Mouse (Mus musculus) forebrain, embryonic 16.5 days (tissue): ENCODE data around the gene Flad1. TPM values are rescaled to one million over a fixed set of nuclear protein-coding genes. Genes with fewer than 3 reads are reported as not detected.

Experiments used
- ATAC-seq: fragments of 200-750 bp; cut with Nextera tagmentation; 2 replicates; pipeline ENCODE4 v1.8.0; 2017; ENCODE audit warnings: mild to moderate bottlenecking, moderate library complexity
- H3K27ac ChIP-seq: fragments of 300-500 bp; sonication (generic); 2 replicates; pipeline ENCODE4 v1.5.1; 2014; ENCODE audit warnings: low read length, control low read depth
- H3K27me3 ChIP-seq: fragments of 300-500 bp; sonication (generic); replicated peaks from 2 replicates; pipeline ENCODE4 v1.6.1; 2014; ENCODE audit warnings: low read length; ENCODE audit not compliant: control insufficient read depth, insufficient read depth
- H3K36me3 ChIP-seq: fragments of 300-500 bp; sonication (generic); 2 replicates; pipeline ENCODE4 v1.6.1; 2014; ENCODE audit not compliant: control insufficient read depth, insufficient read depth
- H3K4me1 ChIP-seq: fragments of 300-500 bp; sonication (generic); replicated peaks from 2 replicates; pipeline ENCODE4 v1.6.1; 2014; ENCODE audit warnings: low read length; ENCODE audit not compliant: control insufficient read depth, insufficient read depth
- H3K4me2 ChIP-seq: fragments of 300-500 bp; sonication (generic); 2 replicates; pipeline ENCODE4 v1.6.1; 2014; ENCODE audit warnings: mild to moderate bottlenecking, low read length, control low read depth
- H3K4me3 ChIP-seq: fragments of 300-500 bp; sonication (generic); replicated peaks from 2 replicates; pipeline ENCODE4 v1.5.1; 2014; ENCODE audit warnings: mild to moderate bottlenecking, low read length, control low read depth
- H3K9ac ChIP-seq: fragments of 300-500 bp; sonication (generic); replicated peaks from 2 replicates; pipeline ENCODE4 v1.6.1; 2014; ENCODE audit warnings: low read depth, low read length, control low read depth
- H3K9me3 ChIP-seq: fragments of 300-500 bp; sonication (generic); 2 replicates; pipeline ENCODE4 v1.6.1; 2016; ENCODE audit warnings: low read length; ENCODE audit not compliant: control insufficient read depth
- WGBS: fragments of 180-500 bp; shearing (Covaris S2); extraction: QIAGEN DNeasy Blood & Tissue Kit; methylation state at CpG from one replicate; pipeline ENCODE4 v1.1.7; 2014; 5-methylcytosine and 5-hydroxymethylcytosine counted together
- polyA plus RNA-seq: library from polyadenylated mRNA; unstranded; fragments of >200 nt; fragmentation: Nextera tagmentation; extraction: Ambion mirVana; gene quantifications from 2 replicates; pipeline ENCODE4 v1.2.1, GENCODE M21; 2015

Gene Flad1
- polyA plus RNA-seq, 1 experiment from 2014 or later: 43.6 TPM

GRCm38 (mm10) chr3:89420421-89420820 lies 8.8 kb upstream of the Flad1 start:
- H3K9me3 ChIP-seq: no peaks in the 10 kb centered on the region
- H3K4me1 ChIP-seq: peaks cover 34% of the 10 kb centered on the region
- ATAC-seq: no peak
- no peak overlapping the region for H3K4me2 ChIP-seq
- H3K9ac ChIP-seq: no peak overlapping the region
- no peaks in the 10 kb centered on the region for H3K27me3 ChIP-seq
- no peak overlapping the region for H3K27ac ChIP-seq
- WGBS: 67% methylated on average over 2 of the region's 2 CpGs
- H3K4me3 ChIP-seq: no peak overlapping the region
- 0 out of 2 replicates have a peak, but pooled peaks cover 2% of the 10 kb centered on the region for H3K36me3 ChIP-seq

- Histone ChIP-seq H3K27ac (no peak overlapping the region), H3K36me3 (peaks cover 5% of the 10 kb centered on the region; the same call in 1 of the 2 replicates), H3K9ac (0 out of 2 replicates have a peak overlapping the region, but pooled peaks have one; percentile 57), H3K4me2 (peak overlapping the region; percentile 91), H3K27me3 (no peaks in the 10 kb centered on the region), H3K4me1 (peaks cover 34% of the 10 kb centered on the region), H3K4me3 (no peak overlapping the region; the same call in 1 of the 2 replicates), H3K9me3 (no peaks in the 10 kb centered on the region)
- ATAC-seq: no peak
- WGBS: 38% methylated on average over 3 of the region's 3 CpGs
These were observed 8.3 kb upstream of the Flad1 start for GRCm38 (mm10) chr3:89419981-89420380.

GRCm38 (mm10) chr3:89419571-89419970 lies 7.9 kb upstream of the Flad1 start:
- H3K27me3 ChIP-seq: no peaks in the 10 kb centered on the region
- H3K9ac ChIP-seq: peak overlapping the region; percentile 57
- WGBS: 2% methylated on average over 9 of the region's 9 CpGs
- peak overlapping the region; percentile 91 for H3K4me2 ChIP-seq
- no peaks in the 10 kb centered on the region for H3K9me3 ChIP-seq
- no peak for ATAC-seq
- H3K4me1 ChIP-seq: peaks cover 34% of the 10 kb centered on the region
- H3K4me3 ChIP-seq: peak overlapping the region; percentile 75
- H3K36me3 ChIP-seq: peaks cover 9% of the 10 kb centered on the region; the same call in 1 of the 2 replicates
- peak overlapping the region; percentile 74 for H3K27ac ChIP-seq

GRCm38 (mm10) chr3:89418861-89419250 lies 7.2 kb upstream of the Flad1 start:
- peaks cover 9% of the 10 kb centered on the region; the same call in 1 of the 2 replicates for H3K36me3 ChIP-seq
- no peaks in the 10 kb centered on the region for H3K27me3 ChIP-seq
- 0% methylated on average over 16 of the region's 16 CpGs for WGBS
- no peaks in the 10 kb centered on the region for H3K9me3 ChIP-seq
- peak overlapping the region; percentile 91 for H3K4me2 ChIP-seq
- peak overlapping the region; percentile 57 for H3K9ac ChIP-seq
- ATAC-seq: peak; percentile 2
- H3K4me1 ChIP-seq: peaks cover 34% of the 10 kb centered on the region
- peak overlapping the region; percentile 75 for H3K4me3 ChIP-seq
- H3K27ac ChIP-seq: peak overlapping the region; percentile 74

GRCm38 (mm10) chr3:89418170-89418860 lies 6.6 kb upstream of the Flad1 start, which contains the start of the genes Cks1b and Shc1:
Gene Cks1b (minus strand): TSS chr3:89418383.
Gene Shc1 (plus strand): TSS chr3:89418443.
- H3K27me3 ChIP-seq: no peaks in the 10 kb centered on the region
- H3K36me3 ChIP-seq: peaks cover 9% of the 10 kb centered on the region; the same call in 1 of the 2 replicates
- peak within 1 kb of the TSS; percentile 75 for H3K4me3 ChIP-seq
- H3K9me3 ChIP-seq: no peaks in the 10 kb centered on the region
- peak within 1 kb of the TSS; percentile 74 for H3K27ac ChIP-seq
- H3K4me1 ChIP-seq: peaks cover 34% of the 10 kb centered on the region
- peak within 1 kb of the TSS; percentile 57 for H3K9ac ChIP-seq
- ATAC-seq: peak; percentile 94
- under 1% methylated on average over 30 of the region's 39 CpGs for WGBS
- peak within 1 kb of the TSS; percentile 91 for H3K4me2 ChIP-seq

- Histone ChIP-seq H3K27ac (peak overlapping the region; percentile 56), H3K4me2 (peak overlapping the region; percentile 91), H3K9ac (peak overlapping the region; percentile 33), H3K9me3 (no peaks in the 10 kb centered on the region), H3K36me3 (peaks cover 9% of the 10 kb centered on the region; the same call in 1 of the 2 replicates), H3K27me3 (no peaks in the 10 kb centered on the region), H3K4me3 (peak overlapping the region; percentile 75), H3K4me1 (peaks cover 34% of the 10 kb centered on the region)
- under 1% methylated on average over 20 of the region's 20 CpGs for WGBS
- peak; percentile 62 for ATAC-seq
These were observed 6.1 kb upstream of the Flad1 start for GRCm38 (mm10) chr3:89417840-89418169.

- Histone ChIP-seq H3K9ac (peak overlapping the region; percentile 33), H3K36me3 (peaks cover 9% of the 10 kb centered on the region; the same call in 1 of the 2 replicates), H3K27ac (peak overlapping the region; percentile 54; the same call in 1 of the 2 replicates), H3K27me3 (no peaks in the 10 kb centered on the region), H3K4me1 (peaks cover 32% of the 10 kb centered on the region), H3K4me3 (peak overlapping the region; percentile 75), H3K4me2 (peak overlapping the region; percentile 91), H3K9me3 (no peaks in the 10 kb centered on the region)
- no peak for ATAC-seq
- 15% methylated on average over 2 of the region's 2 CpGs for WGBS
These were observed 5.5 kb upstream of the Flad1 start for GRCm38 (mm10) chr3:89417131-89417530.

GRCm38 (mm10) chr3:89416158-89416557 lies 4.5 kb upstream of the Flad1 start:
- H3K4me1 ChIP-seq: peaks cover 27% of the 10 kb centered on the region
- H3K9ac ChIP-seq: no peak overlapping the region
- no peak overlapping the region for H3K4me2 ChIP-seq
- H3K4me3 ChIP-seq: no peak overlapping the region
- H3K9me3 ChIP-seq: no peaks in the 10 kb centered on the region
- no peaks in the 10 kb centered on the region for H3K27me3 ChIP-seq
- peaks cover 9% of the 10 kb centered on the region; the same call in 1 of the 2 replicates for H3K36me3 ChIP-seq
- ATAC-seq: no peak
- 97% methylated on average over 8 of the region's 8 CpGs for WGBS
- H3K27ac ChIP-seq: no peak overlapping the region

- Histone ChIP-seq H3K27ac (no peak overlapping the region), H3K27me3 (no peaks in the 10 kb centered on the region), H3K4me2 (peak overlapping the region; percentile 53), H3K4me3 (peak overlapping the region; percentile 59), H3K9ac (peak overlapping the region; percentile 62), H3K4me1 (peaks cover 10% of the 10 kb centered on the region), H3K9me3 (no peaks in the 10 kb centered on the region), H3K36me3 (peaks cover 11% of the 10 kb centered on the region; the same call in 1 of the 2 replicates)
- WGBS: 82% methylated on average over 10 of the region's 10 CpGs
- no peak for ATAC-seq
These were observed 806 bp downstream of the Flad1 start for GRCm38 (mm10) chr3:89410864-89411263.
